Mouse (Mus musculus) spleen, postnatal 14 days (tissue): ENCODE measurements around the gene Map3k4.

Experiments
- DNase-seq, 2 experiments: peaks; one replicate each; pipeline ENCODE4 v3.0.0; 2021 to 2022; ENCODE audit warnings: low spot score in 2 of 2

The Map3k4 gene

GRCm38 (mm10) chr17:12318663-12319201 is at the start of gene Map3k4:
Gene Map3k4 (minus strand): TSS chr17:12318796.
- DNase-seq, result peak; percentile 82 to 92

DNA sequence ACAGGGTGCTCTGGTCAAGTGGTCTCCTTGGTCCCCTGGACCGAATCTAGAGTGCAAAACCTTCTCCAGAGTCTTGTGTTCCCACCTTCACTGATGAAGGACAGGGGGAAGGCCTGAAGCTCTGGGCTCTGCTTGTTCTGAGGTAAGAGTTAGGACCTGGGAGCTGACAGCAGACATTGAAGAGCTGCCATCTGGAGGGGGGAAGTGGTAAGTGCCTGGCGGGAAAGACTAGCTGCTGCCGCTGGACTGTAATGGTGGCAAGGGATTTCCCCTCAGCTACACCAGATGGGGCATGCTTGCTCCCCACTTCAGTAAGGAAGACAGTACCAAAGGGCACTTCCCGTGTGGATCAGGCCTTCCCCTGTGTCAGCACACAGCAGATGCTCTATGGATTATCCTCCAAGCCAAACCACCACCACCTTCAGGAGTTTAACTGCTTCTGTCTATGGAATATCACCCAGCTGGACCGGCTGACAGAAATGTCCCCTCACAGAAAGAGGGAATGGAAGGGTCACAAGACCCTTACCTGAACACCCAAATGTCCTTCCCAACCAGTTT is 48.9 kb upstream of the Map3k4 start:
- peak in 1 of 2 experiments; percentile 28 for DNase-seq

DNA sequence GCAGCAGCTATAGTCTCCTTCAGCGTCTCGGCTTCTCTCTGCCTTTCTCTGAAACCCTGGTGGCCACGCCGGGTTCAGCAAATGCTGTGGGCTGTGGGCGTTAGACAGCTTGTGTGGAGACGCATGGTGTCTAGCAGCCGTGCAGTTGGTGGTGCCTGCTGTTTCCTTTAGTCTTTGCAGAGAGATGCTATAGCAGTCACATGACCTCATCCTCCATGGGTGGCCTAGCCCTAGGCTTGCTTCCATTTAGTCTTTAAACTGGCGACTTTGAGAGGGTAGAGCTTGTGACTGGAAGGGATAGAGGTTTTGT is 45.8 kb upstream of the Map3k4 start:
- DNase-seq, result no peak

GRCm38 (mm10) chr17:12363601-12364425 is 45.2 kb upstream of the Map3k4 start:
- no peak for DNase-seq

- DNase-seq, result no peak
These were observed 41.3 kb upstream of the Map3k4 start for GRCm38 (mm10) chr17:12359876-12360275.

- DNase-seq, result no peak
These were observed 34.2 kb upstream of the Map3k4 start for GRCm38 (mm10) chr17:12352781-12353180.

DNA sequence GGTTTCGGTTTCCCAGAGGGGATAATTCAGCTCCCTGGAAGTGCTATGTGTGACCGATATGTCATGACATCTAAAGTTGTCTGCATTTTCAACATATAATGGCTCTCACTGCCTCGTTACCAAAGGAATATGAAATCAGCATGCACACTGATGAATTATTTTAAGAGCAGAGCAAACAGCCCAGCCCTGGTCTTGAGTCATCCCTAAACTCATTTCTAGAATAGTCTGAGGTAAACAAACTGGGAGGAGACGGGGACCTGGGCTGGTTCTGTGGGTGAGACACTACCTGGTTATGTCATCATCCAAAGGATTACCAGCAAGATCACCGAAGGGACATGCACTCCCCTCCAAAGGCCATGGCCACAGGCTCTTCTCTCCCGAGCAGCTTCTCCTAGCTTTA is 33.0 kb upstream of the Map3k4 start:
- no peak for DNase-seq

- no peak for DNase-seq
These were observed 28.9 kb upstream of the Map3k4 start for GRCm38 (mm10) chr17:12347462-12347861.

DNA sequence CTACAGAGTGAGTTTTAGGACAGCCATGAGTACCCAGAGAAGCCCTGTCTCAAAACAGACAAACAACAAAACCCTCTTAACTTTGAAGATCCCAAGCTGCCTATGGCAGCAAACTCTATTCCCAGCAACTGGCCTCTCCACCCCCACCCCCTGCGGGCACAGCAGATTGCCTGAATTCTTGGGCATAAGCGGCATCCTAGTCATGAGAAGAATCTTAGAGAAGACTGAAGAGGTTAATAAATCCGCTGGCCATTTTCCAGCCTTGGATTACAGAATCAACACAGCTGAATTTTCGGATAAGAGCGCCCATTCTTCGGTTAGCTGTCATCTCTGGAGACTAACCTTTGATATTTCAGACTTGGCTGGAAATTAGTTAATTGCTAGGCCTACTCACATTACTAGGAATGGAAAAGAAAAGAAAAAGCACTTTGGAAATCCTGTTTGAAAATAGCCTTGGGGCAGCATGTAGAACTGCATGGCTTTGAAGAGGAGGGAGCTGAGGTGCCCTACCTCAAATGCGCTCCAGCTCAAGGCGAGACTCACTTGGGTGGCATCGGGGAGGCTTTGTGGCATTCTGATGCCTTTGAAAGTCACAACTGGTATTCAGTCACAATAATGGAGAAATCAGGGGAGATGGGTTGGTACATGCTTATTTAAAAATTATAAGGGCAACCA is 25.2 kb upstream of the Map3k4 start:
- DNase-seq, result no peak

DNA sequence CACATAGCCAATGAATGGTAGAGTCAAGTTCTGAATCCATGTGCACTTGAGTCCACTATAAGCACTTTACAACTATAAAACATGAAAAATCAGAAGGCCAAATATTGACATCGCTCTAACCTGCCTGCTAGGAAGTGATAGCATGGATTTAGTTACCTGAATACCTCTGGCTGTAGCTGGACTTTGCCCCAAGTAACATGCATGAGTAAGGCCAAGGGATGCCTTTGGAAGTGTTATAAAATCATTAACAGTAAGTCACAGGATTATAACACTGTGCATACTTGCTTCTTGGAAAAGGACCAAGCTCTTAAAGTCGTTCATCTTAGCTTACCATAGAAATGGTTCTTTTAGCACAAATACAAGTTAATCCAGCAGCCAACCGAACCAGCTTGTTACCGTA is 18.6 kb upstream of the Map3k4 start:
- no peak for DNase-seq

- no peak for DNase-seq
These were observed 17.7 kb upstream of the Map3k4 start for GRCm38 (mm10) chr17:12336073-12336868.

GRCm38 (mm10) chr17:12335115-12335514 is 16.5 kb upstream of the Map3k4 start:
- DNase-seq, result no peak

GRCm38 (mm10) chr17:12327847-12328518 is 9.4 kb upstream of the Map3k4 start:
- no peak for DNase-seq

- DNase-seq, result no peak
These were observed 1.2 kb upstream of the Map3k4 start for GRCm38 (mm10) chr17:12319786-12320185.

- DNase-seq, result no peak
These were observed 493 bp downstream of the Map3k4 start for GRCm38 (mm10) chr17:12317954-12318651.

- DNase-seq, result no peak
These were observed 1.0 kb downstream of the Map3k4 start for GRCm38 (mm10) chr17:12317607-12317953.

DNA sequence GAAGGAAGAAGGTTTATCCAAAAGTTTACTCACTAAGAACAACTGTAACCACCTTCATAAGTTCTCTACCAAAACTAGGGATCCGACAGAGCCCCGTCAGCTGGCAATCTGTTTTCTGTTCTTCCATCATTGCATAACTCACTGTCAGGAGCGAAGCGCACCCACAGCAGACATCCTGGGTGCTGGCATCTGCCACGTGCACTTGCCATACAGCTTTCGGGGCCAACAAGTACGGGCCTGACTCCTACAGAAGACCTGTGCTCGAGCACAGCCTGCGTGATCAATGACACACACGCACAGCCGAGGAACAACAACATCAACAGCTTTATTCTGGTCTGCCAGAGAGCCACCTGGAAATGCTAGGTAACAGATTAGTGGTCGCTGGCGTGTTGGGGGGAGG is 2.3 kb downstream of the Map3k4 start:
- DNase-seq, result no peak

DNA sequence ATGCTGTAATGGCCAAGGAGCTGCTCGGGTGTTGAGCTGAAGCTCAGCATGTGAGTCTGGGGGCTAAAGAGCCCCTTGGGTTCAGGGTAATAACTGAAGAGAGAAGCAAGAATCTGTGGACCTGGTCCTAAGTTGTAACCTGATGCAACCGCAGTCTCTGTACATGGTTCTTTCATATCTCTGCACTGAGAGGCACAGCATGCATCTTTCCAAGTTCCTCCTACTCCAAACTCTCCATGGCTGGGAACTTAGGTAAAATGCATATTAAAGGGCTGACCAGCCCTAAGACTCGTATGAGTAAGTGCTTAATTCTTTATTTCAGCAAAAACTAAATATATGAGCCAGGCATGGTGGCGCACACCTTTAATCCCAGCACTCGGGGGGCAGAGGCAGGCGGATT is 6.3 kb downstream of the Map3k4 start:
- DNase-seq, result no peak

DNA sequence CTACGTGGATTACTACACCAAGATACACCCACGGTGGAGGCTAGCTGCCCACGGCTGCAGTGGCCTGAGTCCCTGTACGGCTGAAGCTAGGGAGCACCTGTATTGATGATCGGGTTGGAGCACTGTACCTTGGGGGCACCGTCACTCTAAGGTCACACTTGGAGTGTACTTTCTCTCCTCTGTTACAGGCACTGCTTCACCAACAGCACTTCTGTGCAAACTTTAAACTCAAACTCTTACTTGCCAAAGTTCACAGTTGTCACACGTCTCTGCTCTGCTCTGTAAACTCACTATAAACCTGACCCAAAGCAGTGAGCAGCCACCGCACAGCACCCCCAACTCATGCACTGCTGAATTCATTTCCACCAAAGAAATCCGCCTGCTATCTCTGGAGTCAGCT is 9.1 kb downstream of the Map3k4 start:
- no peak for DNase-seq

- DNase-seq, result no peak
These were observed 9.5 kb downstream of the Map3k4 start for GRCm38 (mm10) chr17:12309059-12309458.
